Mouse (Mus musculus): ENCODE results near the gene Ccnd3. TPM values are rescaled to one million over a fixed set of nuclear protein-coding genes. Genes with fewer than 3 reads are reported as not detected.
"Not testable (repeated sequence)": the region's sequence is repeated elsewhere in the genome, so short reads cannot be mapped to it uniquely, and the experiment has no call there.

The Ccnd3 gene
- polyA plus RNA-seq, 1 experiment from 2014 or later: 428 TPM

DNA sequence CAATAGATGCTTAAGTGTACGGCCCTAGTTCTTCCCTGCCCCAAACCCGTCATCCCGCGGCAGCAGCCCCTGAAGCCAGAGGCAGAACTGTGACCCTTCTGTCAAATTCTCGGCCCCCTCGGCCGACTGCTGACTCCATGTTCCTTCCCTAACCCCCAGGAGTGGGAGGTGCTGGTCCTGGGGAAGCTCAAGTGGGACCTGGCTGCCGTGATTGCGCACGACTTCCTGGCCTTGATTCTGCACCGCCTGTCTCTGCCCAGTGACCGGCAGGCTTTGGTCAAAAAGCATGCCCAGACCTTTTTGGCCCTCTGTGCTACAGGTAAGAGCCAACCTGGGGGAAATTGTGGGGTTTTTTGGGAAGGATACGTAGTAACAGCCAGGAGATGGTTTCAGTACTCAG, 92.4 kb downstream of the Ccnd3 start:
- Histone ChIP-seq H3K36me3 (ENCODE audit: control insufficient read depth, insufficient read depth, low read length) (peaks cover 45% of the 10 kb centered on the region), H3K4me2 (replicated peaks; ENCODE audit: low read depth, low read length) (peak overlapping the region; percentile 74), H3K27ac (ENCODE audit: low read length) (peak overlapping the region; percentile 99; the same call in 1 of the 2 replicates), H3K9ac (replicated peaks; ENCODE audit: low read depth, low read length) (no peak overlapping the region; the same call in 1 of the 2 replicates), H3K4me3 (ENCODE audit: low read depth, low read length) (peak overlapping the region; percentile 81; the same call in 1 of the 2 replicates), H3K27me3 (ENCODE audit: control insufficient read depth, insufficient read depth, low read length) (no peaks in the 10 kb centered on the region), H3K9me3 (ENCODE audit: control insufficient read depth, low read depth, low read length) (no peaks in the 10 kb centered on the region), H3K4me1 (ENCODE audit: control insufficient read depth, insufficient read depth, low read length) (peaks cover 20% of the 10 kb centered on the region)
- 45% methylated on average over 13 of the region's 13 CpGs for WGBS
- no peak for ATAC-seq (ENCODE audit: insufficient number of reproducible peaks, insufficient read depth, low FRiP score, low read depth)

DNA sequence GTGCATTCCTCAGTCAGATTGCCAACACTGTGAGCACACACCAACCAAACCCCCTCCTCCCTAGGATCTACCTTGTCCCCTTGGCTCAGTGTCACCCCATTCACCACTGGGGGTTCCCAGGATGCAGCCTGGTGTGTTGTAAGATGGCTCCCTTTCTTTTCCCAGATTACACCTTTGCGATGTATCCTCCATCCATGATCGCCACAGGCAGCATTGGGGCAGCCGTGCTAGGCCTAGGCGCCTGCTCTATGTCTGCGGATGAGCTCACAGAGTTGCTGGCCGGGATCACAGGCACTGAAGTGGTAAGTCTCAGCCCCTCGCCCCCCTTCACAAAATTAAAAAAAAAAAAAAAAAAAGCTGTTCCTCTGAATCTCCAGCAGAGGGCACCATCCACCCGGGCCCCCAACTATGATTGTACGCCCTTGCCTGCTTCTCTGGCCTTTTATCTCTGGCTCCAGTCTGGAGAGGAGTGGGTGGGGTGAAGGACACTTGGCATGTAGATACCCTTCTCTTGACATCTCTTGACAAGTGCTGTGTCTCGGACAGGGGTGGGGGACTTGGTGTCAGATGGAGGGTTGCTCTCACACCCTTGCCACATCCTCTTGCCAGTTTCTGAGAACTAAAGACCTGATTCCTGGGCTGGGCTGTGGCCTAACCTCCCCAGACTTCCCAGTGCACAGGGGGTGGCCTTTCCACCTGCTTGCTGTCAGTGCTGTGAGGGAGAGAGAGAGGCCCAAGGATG, 93.2 kb downstream of the Ccnd3 start:
- no peak for ATAC-seq (ENCODE audit: insufficient number of reproducible peaks, insufficient read depth, low FRiP score, low read depth)
- Histone ChIP-seq H3K4me1 (ENCODE audit: control insufficient read depth, insufficient read depth, low read length) (peaks cover 20% of the 10 kb centered on the region), H3K9ac (replicated peaks; ENCODE audit: low read depth, low read length) (no peak overlapping the region), H3K4me3 (ENCODE audit: low read depth, low read length) (peak overlapping the region; percentile 81; the same call in 1 of the 2 replicates), H3K27ac (ENCODE audit: low read length) (peak overlapping the region; percentile 99; the same call in 1 of the 2 replicates), H3K36me3 (ENCODE audit: control insufficient read depth, insufficient read depth, low read length) (peaks cover 45% of the 10 kb centered on the region), H3K27me3 (ENCODE audit: control insufficient read depth, insufficient read depth, low read length) (no peaks in the 10 kb centered on the region), H3K4me2 (replicated peaks; ENCODE audit: low read depth, low read length) (peak overlapping the region; percentile 74), H3K9me3 (ENCODE audit: control insufficient read depth, low read depth, low read length) (no peaks in the 10 kb centered on the region)
- 17% methylated on average over 10 of the region's 10 CpGs for WGBS

DNA sequence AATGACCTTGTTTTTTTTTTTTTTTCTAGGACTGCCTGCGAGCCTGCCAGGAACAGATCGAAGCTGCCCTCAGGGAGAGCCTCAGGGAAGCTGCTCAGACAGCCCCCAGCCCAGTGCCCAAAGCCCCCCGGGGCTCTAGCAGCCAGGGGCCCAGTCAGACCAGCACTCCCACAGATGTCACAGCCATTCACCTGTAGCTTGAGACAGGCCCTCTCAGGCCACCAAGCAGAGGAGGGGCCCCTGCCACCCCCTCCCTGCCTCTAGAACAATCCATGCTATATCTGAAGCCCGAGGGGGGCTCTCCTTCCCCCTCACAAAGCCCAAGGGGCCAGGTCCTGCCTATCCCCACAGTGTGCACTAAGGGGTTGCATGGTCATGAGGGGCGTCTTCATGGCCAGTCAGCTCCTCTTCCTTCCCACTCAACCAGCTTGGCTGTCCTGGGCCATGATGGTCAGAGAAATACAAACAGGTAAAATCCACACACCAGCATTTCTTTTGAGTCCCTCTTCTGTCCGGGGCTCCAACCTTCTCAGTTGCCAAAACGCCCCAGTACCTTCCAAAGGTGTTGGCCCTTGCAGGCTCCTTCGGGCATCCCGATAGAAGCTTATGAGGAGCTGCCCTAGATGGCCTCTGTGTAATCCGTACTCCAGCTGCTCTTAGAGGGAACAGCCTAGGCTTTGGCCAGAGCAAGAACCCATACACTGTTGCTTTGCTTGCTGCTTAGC, 93.9 kb downstream of the Ccnd3 start:
- not testable (repeated sequence) for ATAC-seq (ENCODE audit: insufficient number of reproducible peaks, insufficient read depth, low FRiP score, low read depth); H3K9ac ChIP-seq (replicated peaks; ENCODE audit: low read depth, low read length); H3K4me3 ChIP-seq (ENCODE audit: low read depth, low read length); H3K27ac ChIP-seq (ENCODE audit: low read length); H3K27me3 ChIP-seq (ENCODE audit: control insufficient read depth, insufficient read depth, low read length); H3K4me2 ChIP-seq (replicated peaks; ENCODE audit: low read depth, low read length); H3K9me3 ChIP-seq (ENCODE audit: control insufficient read depth, low read depth, low read length)
- Histone ChIP-seq H3K36me3 (ENCODE audit: control insufficient read depth, insufficient read depth, low read length) (peaks cover 49% of the 10 kb centered on the region), H3K4me1 (ENCODE audit: control insufficient read depth, insufficient read depth, low read length) (peaks cover 20% of the 10 kb centered on the region)
- 79% methylated on average over 10 of the region's 10 CpGs for WGBS

DNA sequence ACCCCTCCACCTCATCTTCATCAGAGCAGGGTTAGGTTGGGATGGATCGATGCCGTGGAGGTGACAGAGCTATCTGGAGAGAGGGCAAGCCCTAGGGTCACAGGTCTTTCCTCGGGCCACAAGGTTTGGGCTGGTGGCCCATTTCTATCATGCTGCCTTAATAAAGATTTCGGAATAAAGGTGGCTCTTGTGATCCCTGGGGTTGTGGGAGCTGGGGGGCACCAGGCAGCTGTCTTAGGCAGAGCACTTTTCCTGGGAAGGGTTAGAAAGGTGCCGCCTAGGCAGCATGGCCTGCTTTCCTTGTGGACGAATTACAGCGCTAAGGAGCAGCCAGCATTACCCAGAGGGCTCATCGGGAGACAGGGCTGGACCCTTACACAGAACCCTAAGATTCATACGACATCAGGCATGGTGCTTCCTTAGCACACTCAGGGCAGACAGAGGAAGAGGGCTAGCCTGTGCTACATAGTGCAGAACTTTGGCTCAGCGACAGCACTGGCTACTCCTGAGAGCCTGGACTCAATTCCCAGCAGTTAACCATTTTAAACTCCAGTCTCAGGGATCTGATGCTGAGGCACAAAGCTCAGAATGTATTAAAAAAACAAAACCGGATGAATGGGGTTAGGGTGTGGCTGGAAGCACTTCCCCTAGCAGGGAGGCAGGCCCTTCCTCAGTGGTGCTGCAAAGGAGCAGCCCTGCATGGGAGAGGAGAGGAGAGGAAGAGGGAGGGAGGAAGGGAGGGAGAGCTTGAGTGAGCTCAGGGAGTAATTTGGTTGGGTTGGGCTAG, 94.9 kb downstream of the Ccnd3 start:
- WGBS: 71% methylated on average over 11 of the region's 11 CpGs
- peaks cover 52% of the 10 kb centered on the region for H3K36me3 ChIP-seq (ENCODE audit: control insufficient read depth, insufficient read depth, low read length)
- no peaks in the 10 kb centered on the region for H3K27me3 ChIP-seq (ENCODE audit: control insufficient read depth, insufficient read depth, low read length)
- no peak overlapping the region for H3K9ac ChIP-seq (replicated peaks; ENCODE audit: low read depth, low read length)
- H3K4me3 ChIP-seq (ENCODE audit: low read depth, low read length): no peak overlapping the region
- no peak for ATAC-seq (ENCODE audit: insufficient number of reproducible peaks, insufficient read depth, low FRiP score, low read depth)
- no peaks in the 10 kb centered on the region for H3K9me3 ChIP-seq (ENCODE audit: control insufficient read depth, low read depth, low read length)
- H3K4me2 ChIP-seq (replicated peaks; ENCODE audit: low read depth, low read length): no peak overlapping the region
- peaks cover 20% of the 10 kb centered on the region for H3K4me1 ChIP-seq (ENCODE audit: control insufficient read depth, insufficient read depth, low read length)
- H3K27ac ChIP-seq (ENCODE audit: low read length): peak overlapping the region; percentile 61

DNA sequence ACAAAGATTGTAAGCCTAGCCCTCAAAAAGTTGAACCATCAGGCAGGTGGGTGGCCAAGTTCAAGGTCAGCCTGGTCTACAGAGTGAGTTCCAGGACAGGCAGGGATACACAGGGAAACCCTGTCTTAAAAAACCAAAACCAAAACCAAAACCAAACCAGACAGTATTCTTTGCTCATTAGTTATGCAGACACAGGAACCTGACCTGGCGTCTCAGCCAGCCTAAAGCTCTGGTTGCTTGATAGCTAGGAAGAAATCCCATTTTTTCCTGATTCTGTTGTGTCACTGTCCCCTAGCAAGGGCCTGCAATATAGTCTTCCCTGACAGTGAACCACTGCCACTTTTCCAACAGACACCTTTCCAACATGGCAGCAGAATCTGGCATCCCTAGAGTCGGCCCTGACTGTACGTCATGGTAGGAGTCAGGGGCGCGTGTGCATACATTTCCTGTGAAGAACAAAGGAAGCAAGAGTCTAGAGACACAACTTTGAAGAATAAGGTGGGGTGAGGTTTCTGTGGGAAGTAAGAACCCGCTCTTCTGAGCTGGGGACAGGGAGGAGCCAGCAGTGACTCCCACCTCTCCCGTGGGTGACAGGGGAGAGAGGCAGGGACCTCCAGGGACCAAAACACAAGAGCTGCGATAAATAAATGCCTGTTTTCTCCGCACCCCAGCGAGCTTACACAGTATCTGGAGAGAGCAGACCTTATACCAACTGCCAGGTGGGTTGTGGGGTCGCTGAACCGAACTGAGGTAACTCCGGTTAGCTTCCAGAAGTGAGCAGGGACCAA, 95.9 kb downstream of the Ccnd3 start:
- ATAC-seq (ENCODE audit: insufficient number of reproducible peaks, insufficient read depth, low FRiP score, low read depth): no peak
- Histone ChIP-seq H3K4me2 (replicated peaks; ENCODE audit: low read depth, low read length) (no peak overlapping the region), H3K9me3 (ENCODE audit: control insufficient read depth, low read depth, low read length) (no peaks in the 10 kb centered on the region), H3K36me3 (ENCODE audit: control insufficient read depth, insufficient read depth, low read length) (peaks cover 63% of the 10 kb centered on the region), H3K27me3 (ENCODE audit: control insufficient read depth, insufficient read depth, low read length) (no peaks in the 10 kb centered on the region), H3K4me1 (ENCODE audit: control insufficient read depth, insufficient read depth, low read length) (peaks cover 20% of the 10 kb centered on the region), H3K9ac (replicated peaks; ENCODE audit: low read depth, low read length) (no peak overlapping the region), H3K27ac (ENCODE audit: low read length) (peak overlapping the region; percentile 61; the same call in 1 of the 2 replicates), H3K4me3 (ENCODE audit: low read depth, low read length) (no peak overlapping the region)
- 87% methylated on average over 13 of the region's 13 CpGs for WGBS

DNA sequence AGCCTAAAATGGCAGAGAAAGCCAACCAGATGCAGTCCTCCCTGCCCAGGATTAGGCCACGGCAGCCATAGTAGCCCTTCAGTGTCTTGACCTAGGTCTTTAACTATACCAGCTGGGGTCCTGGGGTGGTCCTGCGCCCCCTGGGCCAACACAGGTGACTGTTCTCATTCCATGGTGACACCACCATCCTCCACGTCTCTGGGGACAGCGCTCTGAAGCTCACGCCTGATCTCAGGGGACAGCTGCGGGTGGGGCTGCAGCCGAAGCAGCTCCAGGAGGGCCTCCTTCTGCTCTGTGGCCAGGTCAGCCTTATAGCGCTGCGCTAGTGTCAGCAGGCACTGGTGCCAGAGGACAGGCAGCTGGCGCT, 96.5 kb downstream of the Ccnd3 start:
- Histone ChIP-seq H3K36me3 (ENCODE audit: control insufficient read depth, insufficient read depth, low read length) (peaks cover 69% of the 10 kb centered on the region), H3K4me2 (replicated peaks; ENCODE audit: low read depth, low read length) (no peak overlapping the region), H3K4me3 (ENCODE audit: low read depth, low read length) (no peak overlapping the region), H3K27me3 (ENCODE audit: control insufficient read depth, insufficient read depth, low read length) (no peaks in the 10 kb centered on the region), H3K4me1 (ENCODE audit: control insufficient read depth, insufficient read depth, low read length) (peaks cover 15% of the 10 kb centered on the region), H3K27ac (ENCODE audit: low read length) (no peak overlapping the region), H3K9me3 (ENCODE audit: control insufficient read depth, low read depth, low read length) (no peaks in the 10 kb centered on the region), H3K9ac (replicated peaks; ENCODE audit: low read depth, low read length) (no peak overlapping the region)
- 89% methylated on average over 10 of the region's 10 CpGs for WGBS
- ATAC-seq (ENCODE audit: insufficient number of reproducible peaks, insufficient read depth, low FRiP score, low read depth): no peak

DNA sequence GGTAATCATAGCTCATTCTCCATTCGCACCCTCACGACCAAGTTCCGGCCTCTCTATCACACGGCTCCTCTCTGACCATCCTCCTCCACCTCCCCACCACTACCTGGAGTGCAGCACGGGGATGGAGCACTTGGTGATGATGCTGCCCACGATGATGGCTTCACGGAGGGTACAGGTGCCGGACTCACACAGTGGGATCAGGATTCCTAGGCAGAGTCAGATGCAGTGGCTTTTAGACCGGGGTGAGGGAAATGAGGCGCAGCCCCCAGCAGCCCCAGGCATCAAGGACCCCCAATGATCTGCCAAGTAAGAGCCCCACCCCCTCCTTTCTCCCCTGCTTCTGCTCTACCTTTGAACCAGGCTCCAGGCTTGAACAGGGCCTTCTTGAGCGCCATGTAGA, 97.4 kb downstream of the Ccnd3 start:
- H3K9ac ChIP-seq (replicated peaks; ENCODE audit: low read depth, low read length): no peak overlapping the region
- peaks cover 71% of the 10 kb centered on the region for H3K36me3 ChIP-seq (ENCODE audit: control insufficient read depth, insufficient read depth, low read length)
- no peak overlapping the region for H3K27ac ChIP-seq (ENCODE audit: low read length)
- peaks cover 6% of the 10 kb centered on the region for H3K4me1 ChIP-seq (ENCODE audit: control insufficient read depth, insufficient read depth, low read length)
- no peak overlapping the region for H3K4me2 ChIP-seq (replicated peaks; ENCODE audit: low read depth, low read length)
- no peak for ATAC-seq (ENCODE audit: insufficient number of reproducible peaks, insufficient read depth, low FRiP score, low read depth)
- no peak overlapping the region for H3K4me3 ChIP-seq (ENCODE audit: low read depth, low read length)
- WGBS: 92% methylated on average over 11 of the region's 11 CpGs
- H3K9me3 ChIP-seq (ENCODE audit: control insufficient read depth, low read depth, low read length): no peaks in the 10 kb centered on the region
- H3K27me3 ChIP-seq (ENCODE audit: control insufficient read depth, insufficient read depth, low read length): no peaks in the 10 kb centered on the region

DNA sequence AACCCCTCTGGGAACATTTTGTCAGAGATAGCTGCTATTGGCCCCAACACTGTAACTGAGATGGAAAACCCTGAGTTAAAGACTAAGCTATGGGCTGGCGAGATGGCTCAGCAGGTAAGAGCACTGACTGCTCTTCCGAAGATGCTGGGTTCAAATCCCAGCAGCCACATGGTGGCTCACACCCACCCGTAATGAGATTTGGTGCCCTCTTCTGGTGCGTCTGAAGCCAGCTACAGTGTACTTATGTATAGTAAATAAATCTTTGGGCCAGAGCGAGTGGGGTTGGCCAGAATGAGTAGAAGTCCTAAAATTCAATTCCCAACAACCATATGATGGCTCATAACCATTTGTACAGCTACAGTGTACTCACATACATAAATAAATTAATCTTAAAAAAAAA, 101.4 kb downstream of the Ccnd3 start:
- H3K4me3 ChIP-seq (ENCODE audit: low read depth, low read length): no peak overlapping the region
- 65% methylated on average over 5 of the region's 5 CpGs for WGBS
- no peak for ATAC-seq (ENCODE audit: insufficient number of reproducible peaks, insufficient read depth, low FRiP score, low read depth)
- H3K4me1 ChIP-seq (ENCODE audit: control insufficient read depth, insufficient read depth, low read length): peaks cover 10% of the 10 kb centered on the region
- no peak overlapping the region for H3K4me2 ChIP-seq (replicated peaks; ENCODE audit: low read depth, low read length)
- H3K27ac ChIP-seq (ENCODE audit: low read length): no peak overlapping the region
- H3K36me3 ChIP-seq (ENCODE audit: control insufficient read depth, insufficient read depth, low read length): peaks cover 39% of the 10 kb centered on the region
- no peaks in the 10 kb centered on the region for H3K9me3 ChIP-seq (ENCODE audit: control insufficient read depth, low read depth, low read length)
- H3K27me3 ChIP-seq (ENCODE audit: control insufficient read depth, insufficient read depth, low read length): no peaks in the 10 kb centered on the region
- H3K9ac ChIP-seq (replicated peaks; ENCODE audit: low read depth, low read length): no peak overlapping the region

Data from stomach, embryonic 14.5 days (tissue).